Mouse (Mus musculus) embryonic fibroblast, embryonic 13.5 days (primary cell): ENCODE measurements around the gene Dntt. TPM values are rescaled to one million over a fixed set of nuclear protein-coding genes. Genes with fewer than 3 reads are reported as not detected.

Source experiments
- H3K27ac ChIP-seq: 2 replicates; pipeline ENCODE4 v1.5.1; 2012; ENCODE audit warnings: low read length, control low read depth, inconsistent platforms; ENCODE audit not compliant: insufficient read depth
- H3K4me1 ChIP-seq: 2 replicates; pipeline ENCODE4 v1.6.1; 2011; ENCODE audit warnings: low read length; ENCODE audit not compliant: control insufficient read depth, insufficient read depth
- H3K4me3 ChIP-seq: 2 replicates; pipeline ENCODE4 v1.5.1; 2011; ENCODE audit warnings: mild to moderate bottlenecking, control low read depth, low read length; ENCODE audit not compliant: insufficient read depth
- CTCF ChIP-seq: IDR thresholded peaks from 2 replicates; pipeline ENCODE4 v1.5.1; 2011; ENCODE audit warnings: mild to moderate bottlenecking, control low read depth, low read length, moderate library complexity, borderline replicate concordance; ENCODE audit not compliant: insufficient read depth
- POLR2A ChIP-seq: IDR thresholded peaks from 2 replicates; pipeline ENCODE4 v1.6.1; 2011; ENCODE audit warnings: low read depth, mild to moderate bottlenecking, control low read depth, low read length, moderate library complexity
- polyA plus RNA-seq: library from polyadenylated mRNA; stranded (reverse); fragments of >200 nt; gene quantifications from 2 replicates; pipeline ENCODE4 v1.2.4, GENCODE M21; 2011; ENCODE audit warnings: low read depth; ENCODE audit not compliant: missing spikeins, insufficient read length

Dntt gene
- polyA plus RNA-seq, 1 experiment = not detected

GRCm38 (mm10) chr19:40994057-40994585 is 35.0 kb upstream of the Dntt start, which contains the start of gene Blnk:
TSS of gene Blnk (minus strand) at chr19:40994535.
- no peak within 1 kb of the TSS for H3K4me3 ChIP-seq
- peaks cover 15% of the 10 kb centered on the region for H3K4me1 ChIP-seq
- TF ChIP-seq POLR2A (no peak), CTCF (no peak)
- no peak within 1 kb of the TSS for H3K27ac ChIP-seq

GRCm38 (mm10) chr19:40994911-40995310 is 34.2 kb upstream of the Dntt start:
- TF ChIP-seq POLR2A (no peak), CTCF (no peak)
- peaks cover 15% of the 10 kb centered on the region for H3K4me1 ChIP-seq
- no peak overlapping the region for H3K4me3 ChIP-seq
- no peak overlapping the region for H3K27ac ChIP-seq

- H3K27ac ChIP-seq = no peak overlapping the region
- no peak overlapping the region for H3K4me3 ChIP-seq
- no peak for TF ChIP-seq POLR2A
- TF ChIP-seq CTCF = no peak
- peaks cover 13% of the 10 kb centered on the region for H3K4me1 ChIP-seq
Measured at GRCm38 (mm10) chr19:40995449-40996401, 33.4 kb upstream of the Dntt start.

DNA sequence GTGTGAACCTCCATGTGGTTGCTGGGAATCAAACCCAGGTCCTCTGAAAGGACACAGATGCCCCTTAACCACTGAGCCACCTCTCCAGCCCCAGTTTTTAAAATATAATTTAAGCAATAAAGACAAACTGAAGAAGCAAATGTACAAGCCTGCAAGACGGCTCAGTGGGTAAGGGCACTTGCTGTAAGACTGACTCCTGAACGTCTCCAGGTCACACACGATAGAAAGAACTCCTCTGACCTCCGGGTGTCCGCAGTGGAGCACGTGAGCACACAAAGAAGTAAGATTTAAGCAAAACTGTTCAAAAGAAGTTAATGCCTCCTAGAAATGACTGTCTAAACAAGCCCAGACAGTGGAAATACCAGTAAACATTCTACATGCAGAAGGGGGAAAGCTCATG is 32.4 kb upstream of the Dntt start:
- H3K4me3 ChIP-seq = no peak overlapping the region

GRCm38 (mm10) chr19:40998469-40999170 is 30.5 kb upstream of the Dntt start:
- H3K27ac ChIP-seq = no peak overlapping the region
- peaks cover 13% of the 10 kb centered on the region for H3K4me1 ChIP-seq
- TF ChIP-seq CTCF = no peak
- TF ChIP-seq POLR2A = no peak
- no peak overlapping the region for H3K4me3 ChIP-seq

More for the DNA sequence above, 32.4 kb upstream of the Dntt start:
- TF ChIP-seq POLR2A = no peak
- TF ChIP-seq CTCF = no peak
- peaks cover 13% of the 10 kb centered on the region for H3K4me1 ChIP-seq
- no peak overlapping the region for H3K27ac ChIP-seq

GRCm38 (mm10) chr19:40999569-40999968 is 29.5 kb upstream of the Dntt start:
- Histone ChIP-seq H3K27ac (no peak overlapping the region), H3K4me3 (no peak overlapping the region), H3K4me1 (peaks cover 11% of the 10 kb centered on the region)
- no peak for TF ChIP-seq CTCF

DNA sequence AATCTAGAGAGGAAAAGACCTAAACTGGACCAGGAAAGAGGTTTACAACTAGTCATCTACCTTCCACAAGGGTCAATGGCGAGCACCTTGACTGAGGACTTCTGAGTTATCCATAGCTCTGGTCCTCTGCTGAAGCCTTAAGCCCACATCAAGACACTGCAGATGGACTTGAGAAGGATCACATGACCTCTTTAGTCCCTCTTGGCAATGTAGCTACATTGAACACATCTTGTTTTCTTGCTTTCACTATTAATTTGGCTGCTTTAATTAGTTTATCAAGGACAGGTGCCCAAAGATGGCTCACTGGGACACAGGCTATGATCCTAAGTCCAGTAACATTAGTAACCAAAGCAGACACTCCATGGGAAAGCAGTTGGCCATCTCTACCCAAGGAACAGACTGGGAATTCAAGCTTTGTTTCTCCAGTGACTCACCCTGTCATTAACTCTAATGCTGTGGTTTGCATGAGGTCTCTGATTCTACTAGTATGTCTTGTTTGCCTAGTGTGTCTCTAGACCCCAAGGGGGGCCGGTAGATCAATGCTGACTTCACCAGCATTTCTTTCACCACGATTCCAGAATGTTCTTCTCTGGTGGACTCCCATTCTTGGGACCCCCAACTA is 25.3 kb upstream of the Dntt start:
- Histone ChIP-seq H3K4me3 (no peak overlapping the region), H3K4me1 (no peaks in the 10 kb centered on the region; the same call in 1 of the 2 replicates), H3K27ac (no peak overlapping the region)
- TF ChIP-seq POLR2A = no peak
- no peak for TF ChIP-seq CTCF

DNA sequence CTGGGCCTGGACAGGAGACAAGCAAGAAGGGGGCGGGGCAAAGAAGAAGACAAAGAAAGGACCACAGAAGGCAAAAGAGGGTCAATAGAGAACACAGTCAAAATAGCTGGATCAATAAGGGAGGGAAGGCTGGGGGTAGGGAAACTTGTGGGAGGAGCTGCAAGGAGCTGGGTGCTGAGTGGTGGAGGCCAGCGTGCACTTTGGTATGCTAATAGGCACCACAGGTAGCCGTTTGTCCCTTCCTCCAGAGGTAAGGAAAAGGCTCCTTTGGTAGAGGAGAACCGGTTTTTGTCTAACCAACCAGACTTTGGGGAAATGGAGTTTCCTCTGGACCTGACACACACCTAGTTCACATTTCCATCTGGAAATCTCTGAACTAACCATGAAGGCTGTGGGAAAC is 22.5 kb upstream of the Dntt start:
- no peak overlapping the region for H3K27ac ChIP-seq
- H3K4me3 ChIP-seq = no peak overlapping the region
- TF ChIP-seq POLR2A (no peak), CTCF (no peak)
- H3K4me1 ChIP-seq = no peaks in the 10 kb centered on the region; the same call in 1 of the 2 replicates

GRCm38 (mm10) chr19:41007326-41007725 is 21.7 kb upstream of the Dntt start:
- no peak for TF ChIP-seq CTCF
- no peak for TF ChIP-seq POLR2A
- H3K27ac ChIP-seq = no peak overlapping the region
- H3K4me3 ChIP-seq = no peak overlapping the region
- no peaks in the 10 kb centered on the region; the same call in 1 of the 2 replicates for H3K4me1 ChIP-seq
